Mouse (Mus musculus) gastrocnemius, postnatal 10 days (tissue): ENCODE measurements at regions not wholly inside any gene's neighbourhood (a gene's known extent, or its start where the extent isn't known, plus 50 kb on each side); places are given as distances from the start of the nearest gene placed in this dataset.

Experiments
- DNase-seq: peaks from one replicate; pipeline ENCODE4 v3.0.0; 2021; ENCODE audit warnings: mixed read lengths

GRCm38 (mm10) chr9:90683319-90683718, 412.7 kb upstream of the Tbc1d2b start:
- no peak for DNase-seq

GRCm38 (mm10) chr9:90690066-90690465, 419.5 kb upstream of the Tbc1d2b start:
- no peak for DNase-seq

GRCm38 (mm10) chr9:90691137-90691536, 420.5 kb upstream of the Tbc1d2b start:
- DNase-seq: no peak

- no peak for DNase-seq
Observed at GRCm38 (mm10) chr9:90691676-90692661, 421.4 kb upstream of the Tbc1d2b start.

GRCm38 (mm10) chr9:90693031-90693671, 422.5 kb upstream of the Tbc1d2b start:
- DNase-seq: no peak

- DNase-seq: no peak
Observed at GRCm38 (mm10) chr9:90694051-90694645, 423.5 kb upstream of the Tbc1d2b start.

- DNase-seq: no peak
Observed at GRCm38 (mm10) chr9:90695693-90696092, 425.1 kb upstream of the Tbc1d2b start.

- DNase-seq: no peak
Observed at GRCm38 (mm10) chr9:90697279-90698000, 426.8 kb upstream of the Tbc1d2b start.

- no peak for DNase-seq
Observed at GRCm38 (mm10) chr9:90698439-90698838, 427.8 kb upstream of the Tbc1d2b start.

GRCm38 (mm10) chr9:90699064-90699463, 428.5 kb upstream of the Tbc1d2b start:
- DNase-seq: no peak

- no peak for DNase-seq
Observed at GRCm38 (mm10) chr9:90700236-90701179, 429.9 kb upstream of the Tbc1d2b start.

- no peak for DNase-seq
Observed at GRCm38 (mm10) chr9:90701180-90701765, 430.7 kb upstream of the Tbc1d2b start.

- DNase-seq: no peak
Observed at GRCm38 (mm10) chr9:90713685-90714084, 443.1 kb upstream of the Tbc1d2b start.

GRCm38 (mm10) chr9:90731450-90731849, 460.8 kb upstream of the Tbc1d2b start:
- no peak for DNase-seq

- no peak for DNase-seq
Observed at GRCm38 (mm10) chr9:90757175-90757574, 486.6 kb upstream of the Tbc1d2b start.

GRCm38 (mm10) chr9:90774296-90774695, 503.7 kb upstream of the Tbc1d2b start:
- DNase-seq: no peak

- DNase-seq: no peak
Observed at GRCm38 (mm10) chr9:90789545-90789944, 518.9 kb upstream of the Tbc1d2b start.

GRCm38 (mm10) chr9:90791871-90792270, 521.3 kb upstream of the Tbc1d2b start:
- DNase-seq: no peak

GRCm38 (mm10) chr9:90816844-90817243, 545.4 kb upstream of the Zic4 start:
- no peak for DNase-seq

GRCm38 (mm10) chr9:90823574-90824280, 538.5 kb upstream of the Zic4 start:
- peak; percentile 5 for DNase-seq
